Mouse (Mus musculus): ENCODE data around the gene Mroh2b. TPM values are rescaled to one million over a fixed set of nuclear protein-coding genes. Genes with fewer than 3 reads are reported as not detected.

The Mroh2b gene
- polyA plus RNA-seq (2012; rRNA removed) = not detected in 2 replicates

GRCm38 (mm10) chr15:4898437-4898836, at the start of gene Mroh2b:
Mroh2b (plus strand) TSS chr15:4898737.
- 88% methylated on average over 1 of the region's 1 CpGs for WGBS
- DNase-seq = no peak
- TF ChIP-seq POLR2A (IDR thresholded peaks at IDR 0.05; ENCODE audit: borderline replicate concordance, extremely low read depth, low read depth, low read length) (no peak), CTCF (IDR thresholded peaks at IDR 0.05; ENCODE audit: insufficient read depth, low read length) (no peak)
- no peaks in the 10 kb centered on the region for H3K4me1 ChIP-seq (ENCODE audit: control insufficient read depth, insufficient read depth, low read length)
- no peak within 1 kb of the TSS for H3K4me3 ChIP-seq (replicated peaks; ENCODE audit: extremely low read depth, low read depth, low read length)

DNA sequence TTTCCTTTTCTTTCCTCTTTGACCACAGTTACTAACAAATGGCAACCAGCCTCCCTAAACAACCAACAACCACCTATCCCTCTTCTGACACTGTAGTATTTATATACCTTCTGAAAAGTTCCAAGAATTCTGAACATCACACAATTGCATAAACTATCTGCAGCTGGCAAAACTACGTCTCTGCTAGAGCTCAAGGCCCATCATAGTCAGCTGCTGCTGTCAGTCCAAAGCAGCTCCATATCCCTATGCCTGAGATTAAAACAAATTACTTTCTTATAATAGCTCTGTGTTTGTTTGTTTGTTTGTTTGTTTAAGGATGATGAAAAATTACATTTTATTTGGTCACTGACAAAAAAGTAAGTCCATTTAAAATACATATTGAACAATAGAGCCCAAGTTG, 48.5 kb upstream of the Mroh2b start:
- 70% methylated on average over 1 of the region's 1 CpGs for WGBS

GRCm38 (mm10) chr15:4894962-4895361, 3.6 kb upstream of the Mroh2b start:
- 61% methylated on average over 3 of the region's 3 CpGs for WGBS
- TF ChIP-seq POLR2A (IDR thresholded peaks at IDR 0.05; ENCODE audit: borderline replicate concordance, extremely low read depth, low read depth, low read length) = no peak
- TF ChIP-seq CTCF (IDR thresholded peaks at IDR 0.05; ENCODE audit: insufficient read depth, low read length) = no peak
- Histone ChIP-seq H3K4me1 (ENCODE audit: control insufficient read depth, insufficient read depth, low read length) (no peaks in the 10 kb centered on the region), H3K4me3 (replicated peaks; ENCODE audit: extremely low read depth, low read depth, low read length) (no peak overlapping the region)
- no peak for DNase-seq

More for the DNA sequence above, 48.5 kb upstream of the Mroh2b start:
- no peak for DNase-seq
- TF ChIP-seq POLR2A (IDR thresholded peaks at IDR 0.05; ENCODE audit: borderline replicate concordance, extremely low read depth, low read depth, low read length) (no peak), CTCF (IDR thresholded peaks at IDR 0.05; ENCODE audit: insufficient read depth, low read length) (no peak)
- Histone ChIP-seq H3K4me3 (replicated peaks; ENCODE audit: extremely low read depth, low read depth, low read length) (no peak overlapping the region), H3K4me1 (ENCODE audit: control insufficient read depth, insufficient read depth, low read length) (no peaks in the 10 kb centered on the region)

DNA sequence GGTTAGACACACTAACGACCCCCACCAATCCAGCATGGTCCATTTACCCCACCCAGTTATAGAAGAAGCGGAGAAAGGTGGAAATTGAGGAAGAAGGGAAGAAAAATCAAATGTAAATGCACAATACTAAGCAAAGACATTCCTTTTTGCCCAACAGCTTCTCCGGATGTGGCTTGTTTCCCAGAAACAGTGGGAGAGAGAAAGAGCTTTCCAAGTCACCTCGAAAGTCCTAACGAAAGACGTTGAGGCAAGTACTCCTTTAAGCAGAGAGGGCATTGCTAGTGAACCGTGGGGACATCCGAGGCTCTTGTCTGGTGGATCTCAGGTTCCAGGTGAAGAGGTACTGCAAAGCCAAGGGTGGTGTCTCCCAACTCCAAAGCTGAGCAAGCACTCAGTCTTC, 36.2 kb downstream of the Mroh2b start:
- DNase-seq = no peak
- no peak overlapping the region for H3K4me3 ChIP-seq (replicated peaks; ENCODE audit: extremely low read depth, low read depth, low read length)
- TF ChIP-seq CTCF (IDR thresholded peaks at IDR 0.05; ENCODE audit: insufficient read depth, low read length) = no peak
- TF ChIP-seq POLR2A (IDR thresholded peaks at IDR 0.05; ENCODE audit: borderline replicate concordance, extremely low read depth, low read depth, low read length) = no peak
- 82% methylated on average over 8 of the region's 8 CpGs for WGBS
- H3K4me1 ChIP-seq (ENCODE audit: control insufficient read depth, insufficient read depth, low read length) = no peaks in the 10 kb centered on the region

DNA sequence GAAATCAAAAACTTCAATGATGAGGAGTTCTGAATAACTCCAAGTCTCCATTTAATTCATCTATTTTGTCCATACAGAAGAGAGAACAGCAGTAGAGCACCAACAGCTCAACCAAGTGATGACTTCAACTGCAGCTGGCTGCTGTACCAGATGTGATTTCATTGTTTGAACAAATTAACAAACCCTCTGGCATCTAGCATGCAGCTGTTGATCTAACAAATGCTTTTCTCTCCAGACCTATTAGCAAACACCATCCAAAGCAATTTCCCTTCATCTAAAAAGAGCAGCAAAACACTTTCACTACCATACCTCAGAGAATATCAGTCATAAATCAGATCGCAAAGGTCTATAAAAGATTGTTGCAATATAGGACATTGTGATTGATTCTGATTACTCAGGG, 74.8 kb downstream of the Mroh2b start:
- DNase-seq = no peak
- no peaks in the 10 kb centered on the region for H3K4me1 ChIP-seq (ENCODE audit: control insufficient read depth, insufficient read depth, low read length)
- 88% methylated on average over 1 of the region's 1 CpGs for WGBS

DNA sequence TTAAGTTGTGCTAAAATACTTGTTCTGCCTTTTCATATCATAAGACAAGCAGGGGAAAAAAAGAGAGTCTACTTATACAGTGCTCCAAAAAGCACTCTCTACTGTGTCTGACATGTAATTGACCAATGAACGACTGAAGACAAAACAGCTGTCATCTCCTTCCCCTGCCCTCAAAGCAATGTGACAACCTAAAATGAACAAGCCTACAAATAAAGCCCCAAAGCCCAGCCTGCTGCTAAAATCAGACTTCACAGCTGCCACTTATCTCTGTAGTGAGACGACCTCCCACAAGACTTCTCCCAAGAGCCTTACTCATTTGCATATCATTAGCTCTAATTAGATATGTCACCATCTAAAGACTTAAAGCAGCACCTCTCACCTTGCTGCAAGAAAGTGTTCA, 104.4 kb downstream of the Mroh2b start:
- no peak for DNase-seq
- Histone ChIP-seq H3K4me1 (ENCODE audit: control insufficient read depth, insufficient read depth, low read length) (no peaks in the 10 kb centered on the region), H3K4me3 (replicated peaks; ENCODE audit: extremely low read depth, low read depth, low read length) (no peak overlapping the region)
- TF ChIP-seq POLR2A (IDR thresholded peaks at IDR 0.05; ENCODE audit: borderline replicate concordance, extremely low read depth, low read depth, low read length) = no peak
- 40% methylated on average over 2 of the region's 2 CpGs for WGBS

More for the DNA sequence above, 74.8 kb downstream of the Mroh2b start:
- H3K4me3 ChIP-seq (replicated peaks; ENCODE audit: extremely low read depth, low read depth, low read length) = no peak overlapping the region
- TF ChIP-seq CTCF (IDR thresholded peaks at IDR 0.05; ENCODE audit: insufficient read depth, low read length) = no peak
- TF ChIP-seq POLR2A (IDR thresholded peaks at IDR 0.05; ENCODE audit: borderline replicate concordance, extremely low read depth, low read depth, low read length) = no peak

DNA sequence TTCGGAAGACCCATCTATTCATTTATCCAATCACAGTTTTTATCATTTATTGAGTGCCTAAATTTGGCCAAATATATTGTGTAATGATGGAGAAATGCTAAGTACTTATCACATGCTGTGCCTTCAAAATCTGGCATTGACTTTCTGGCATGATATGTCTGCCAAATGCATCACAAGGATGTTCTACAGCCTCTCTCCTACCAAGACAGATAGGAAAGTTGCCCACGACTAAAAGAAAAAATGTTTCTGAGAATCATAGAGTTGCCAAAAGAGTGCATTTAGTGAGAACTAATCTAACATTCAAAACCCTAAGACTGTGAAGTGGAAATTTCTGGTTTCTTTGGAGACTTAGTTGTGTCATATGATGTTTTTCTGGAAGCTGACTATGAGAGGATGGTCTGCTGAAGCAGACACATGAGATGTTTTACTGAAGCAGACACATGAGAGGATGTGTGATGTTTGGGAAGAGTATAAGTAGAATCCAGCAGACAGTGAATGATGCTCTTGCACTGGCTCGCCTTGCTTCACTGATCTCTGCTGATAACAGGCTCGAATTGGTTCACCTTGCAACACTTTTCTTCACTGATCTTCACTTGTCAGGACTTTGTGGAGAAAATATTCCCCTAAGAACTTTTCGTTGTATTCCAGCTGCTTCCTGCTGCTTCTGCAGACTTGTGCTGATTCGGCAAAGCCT, 105.1 kb downstream of the Mroh2b start:
- TF ChIP-seq CTCF (IDR thresholded peaks at IDR 0.05; ENCODE audit: insufficient read depth, low read length) (no peak), POLR2A (IDR thresholded peaks at IDR 0.05; ENCODE audit: borderline replicate concordance, extremely low read depth, low read depth, low read length) (no peak)
- H3K4me1 ChIP-seq (ENCODE audit: control insufficient read depth, insufficient read depth, low read length) = no peaks in the 10 kb centered on the region
- DNase-seq = no peak
- 61% methylated on average over 6 of the region's 6 CpGs for WGBS
- H3K4me3 ChIP-seq (replicated peaks; ENCODE audit: extremely low read depth, low read depth, low read length) = no peak overlapping the region

DNA sequence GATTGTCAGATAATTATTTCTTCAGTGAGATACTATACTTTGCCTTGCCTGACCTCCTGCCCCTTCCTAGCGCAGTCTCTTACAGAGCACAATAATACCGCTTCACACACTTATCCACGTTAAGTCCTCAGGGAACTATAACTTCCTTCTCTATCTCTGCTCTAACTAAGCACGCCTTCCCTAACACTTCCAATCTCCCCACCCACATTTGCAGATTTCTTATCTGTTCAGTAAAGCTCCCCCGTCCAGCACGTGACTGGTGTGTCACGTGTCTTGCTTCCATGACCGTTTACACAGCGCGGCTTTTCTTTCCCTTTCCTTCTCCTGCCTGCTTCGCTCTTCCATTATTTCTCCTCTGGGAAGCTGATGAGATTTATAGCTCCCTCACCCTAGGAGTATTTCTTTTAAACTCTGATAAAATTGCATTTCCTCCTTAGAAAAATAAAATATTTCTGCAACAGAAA, 111.1 kb downstream of the Mroh2b start:
- Histone ChIP-seq H3K4me1 (ENCODE audit: control insufficient read depth, insufficient read depth, low read length) (no peaks in the 10 kb centered on the region), H3K4me3 (replicated peaks; ENCODE audit: extremely low read depth, low read depth, low read length) (no peak overlapping the region)
- TF ChIP-seq POLR2A (IDR thresholded peaks at IDR 0.05; ENCODE audit: borderline replicate concordance, extremely low read depth, low read depth, low read length) (no peak), CTCF (IDR thresholded peaks at IDR 0.05; ENCODE audit: insufficient read depth, low read length) (no peak)
- 61% methylated on average over 11 of the region's 11 CpGs for WGBS
- DNase-seq = no peak

Other genes starting within 250 kb of the Mroh2b start
- gene C6, start 171.6 kb upstream of the Mroh2b start, polyA plus RNA-seq (2012; rRNA removed) = 17.3 and 24.6 TPM in 2 replicates
- 36.2 and 39.7 TPM in 2 replicates for gene C7, start 165.0 kb downstream of the Mroh2b start, polyA plus RNA-seq (2012; rRNA removed)
- gene Card6, start 209.8 kb downstream of the Mroh2b start, polyA plus RNA-seq (2012; rRNA removed) = 3.1 and 3.3 TPM in 2 replicates
- 611 and 778 TPM in 2 replicates for gene Rpl37, start 217.9 kb downstream of the Mroh2b start, polyA plus RNA-seq (2012; rRNA removed)
- gene Prkaa1, start 245.1 kb downstream of the Mroh2b start, polyA plus RNA-seq (2012; rRNA removed) = 4.3 and 7.6 TPM in 2 replicates

All from lung, adult 2 months (tissue).